Mouse (Mus musculus): ENCODE results near the gene Usp22. TPM values are rescaled to one million over a fixed set of nuclear protein-coding genes. Genes with fewer than 3 reads are reported as not detected.
"Not testable (repeated sequence)": the region's sequence is repeated elsewhere in the genome, so short reads cannot be mapped to it uniquely, and the experiment has no call there.

Usp22 gene
- polyA plus RNA-seq, 1 experiment from 2014 or later: 255 TPM

DNA sequence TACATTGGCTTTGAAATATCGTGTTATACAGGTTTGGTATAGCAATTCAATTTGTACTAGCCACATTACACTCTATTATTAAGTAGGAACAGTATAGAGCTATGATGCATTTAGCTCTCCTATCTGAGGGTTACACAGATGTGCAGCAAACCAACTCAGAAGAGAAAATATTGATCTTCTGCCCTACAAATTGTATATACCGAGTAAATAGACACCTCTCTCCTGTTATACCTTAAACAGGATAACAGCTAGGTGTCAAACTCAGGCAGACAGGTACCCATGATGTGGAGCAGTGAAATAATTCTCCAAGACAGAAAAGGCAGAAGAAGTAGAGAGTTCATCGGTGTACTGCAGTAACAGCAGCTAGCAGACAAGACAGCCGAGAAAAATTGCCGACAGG, 923 bp upstream of the Usp22 start:
- Histone ChIP-seq H3K27me3 (ENCODE audit: insufficient read depth, poor library complexity, severe bottlenecking) (no peaks in the 10 kb centered on the region), H3K27ac (peak overlapping the region; percentile 100), H3K36me3 (peaks cover 11% of the 10 kb centered on the region), H3K9me3 (no peaks in the 10 kb centered on the region), H3K4me1 (replicated peaks) (peaks cover 26% of the 10 kb centered on the region), H3K4me3 (peak overlapping the region; percentile 96)
- no peak for DNase-seq (ENCODE audit: low spot score)
- 73% methylated on average over 5 of the region's 5 CpGs for WGBS

DNA sequence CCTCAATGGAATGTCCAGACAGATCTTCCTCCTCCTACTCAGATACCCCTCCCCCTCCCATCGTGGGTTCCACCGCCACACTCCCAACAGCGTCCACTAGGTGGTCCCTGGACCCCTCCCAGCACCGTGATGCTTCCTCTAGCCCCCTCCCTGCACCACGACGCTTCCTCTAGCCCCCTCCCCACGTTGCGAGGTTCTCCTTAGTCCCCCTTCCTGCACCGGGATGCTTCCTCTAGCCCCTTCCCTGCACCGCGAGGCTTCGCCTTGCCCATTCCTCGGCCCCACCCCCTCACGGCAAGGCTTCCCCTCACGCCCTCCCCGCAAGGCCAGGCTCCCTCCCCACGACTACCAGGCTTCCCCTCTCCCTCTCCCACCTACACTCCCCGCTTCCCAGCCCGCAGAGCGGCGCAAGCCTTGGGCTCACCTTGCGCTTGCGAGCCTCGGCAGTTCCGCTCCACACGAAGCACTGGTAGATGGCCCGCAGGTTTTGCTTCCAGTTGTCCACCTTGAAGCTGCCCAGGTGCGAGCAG, 499 bp downstream of the Usp22 start:
- Histone ChIP-seq H3K9me3 (no peaks in the 10 kb centered on the region), H3K36me3 (peaks cover 20% of the 10 kb centered on the region), H3K27me3 (ENCODE audit: insufficient read depth, poor library complexity, severe bottlenecking) (no peaks in the 10 kb centered on the region), H3K4me3 (peak overlapping the region; percentile 96), H3K27ac (peak overlapping the region; percentile 100), H3K4me1 (replicated peaks) (peaks cover 26% of the 10 kb centered on the region)
- DNase-seq (ENCODE audit: low spot score): peak; percentile 87
- under 1% methylated on average over 28 of the region's 28 CpGs for WGBS

DNA sequence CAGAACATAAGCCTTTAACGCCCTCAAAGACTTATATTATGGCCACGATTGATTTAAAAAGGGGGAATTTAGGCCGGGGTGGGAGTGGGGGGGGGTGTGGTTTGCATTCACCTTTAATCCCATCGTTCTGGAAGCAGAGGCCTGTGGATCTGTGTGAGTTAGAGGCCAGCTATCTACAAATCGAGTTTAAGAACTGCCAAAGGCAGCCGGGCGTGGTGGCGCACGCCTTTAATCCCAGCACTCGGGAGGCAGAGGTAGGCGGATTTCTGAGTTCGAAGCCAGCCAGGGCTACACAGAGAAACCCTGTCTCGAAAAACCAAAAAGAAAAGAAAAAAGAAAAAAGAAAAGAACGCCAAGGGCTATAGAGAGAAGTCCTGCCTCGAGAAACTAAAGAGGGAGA, 1.4 kb downstream of the Usp22 start:
- 41% methylated on average over 15 of the region's 15 CpGs for WGBS
- not testable (repeated sequence) for H3K9me3 ChIP-seq; DNase-seq (ENCODE audit: low spot score); H3K27me3 ChIP-seq (ENCODE audit: insufficient read depth, poor library complexity, severe bottlenecking)
- Histone ChIP-seq H3K4me1 (replicated peaks) (peaks cover 29% of the 10 kb centered on the region), H3K4me3 (peak overlapping the region; percentile 96), H3K27ac (0 out of 2 replicates have a peak overlapping the region, but pooled peaks have one; percentile 100), H3K36me3 (peaks cover 20% of the 10 kb centered on the region)

DNA sequence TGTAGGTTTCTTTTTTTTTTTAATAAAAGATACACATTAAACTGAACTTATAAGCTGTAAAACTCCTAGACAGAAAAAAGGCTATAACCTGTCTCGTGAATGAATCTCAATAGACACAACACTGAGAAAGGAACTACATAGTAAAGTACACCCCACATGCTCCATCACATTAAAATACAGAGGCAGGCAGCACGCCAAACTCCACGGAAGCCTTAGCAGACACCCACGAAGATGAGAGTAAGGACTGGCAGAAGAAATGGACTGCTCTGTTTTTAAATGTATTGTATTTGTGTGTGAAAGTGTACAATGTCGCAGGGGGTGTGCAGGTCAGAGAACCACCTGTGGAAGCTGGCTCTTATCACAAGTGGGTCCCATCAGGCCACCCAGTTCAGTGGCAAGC, 4.7 kb downstream of the Usp22 start:
- Histone ChIP-seq H3K36me3 (peaks cover 52% of the 10 kb centered on the region), H3K27me3 (ENCODE audit: insufficient read depth, poor library complexity, severe bottlenecking) (no peaks in the 10 kb centered on the region), H3K4me3 (no peak overlapping the region), H3K27ac (no peak overlapping the region), H3K9me3 (no peaks in the 10 kb centered on the region), H3K4me1 (replicated peaks) (peaks cover 23% of the 10 kb centered on the region)
- no peak for DNase-seq (ENCODE audit: low spot score)
- WGBS: 96% methylated on average over 5 of the region's 5 CpGs

DNA sequence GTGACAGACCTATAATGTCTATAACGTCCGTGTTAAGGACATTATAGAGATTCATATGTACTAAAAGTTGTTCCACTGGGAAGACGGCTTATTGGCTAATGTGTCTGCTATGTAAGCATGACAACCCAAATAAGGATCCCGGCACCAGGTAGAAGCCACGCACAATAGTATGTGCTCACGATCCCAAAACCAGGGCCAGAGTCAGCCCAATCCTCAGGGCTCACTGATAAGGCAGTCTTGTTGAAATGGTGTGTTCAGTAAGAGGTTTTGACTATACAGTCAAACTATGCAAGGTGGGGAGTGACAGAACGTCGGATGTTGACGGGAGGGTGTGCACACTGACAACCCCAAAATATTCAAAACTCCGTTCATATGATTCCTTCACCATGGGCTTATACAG, 10.0 kb downstream of the Usp22 start:
- DNase-seq (ENCODE audit: low spot score): no peak
- Histone ChIP-seq H3K27me3 (ENCODE audit: insufficient read depth, poor library complexity, severe bottlenecking) (no peaks in the 10 kb centered on the region), H3K27ac (no peak overlapping the region), H3K9me3 (no peaks in the 10 kb centered on the region), H3K36me3 (peaks cover 88% of the 10 kb centered on the region), H3K4me1 (replicated peaks) (peaks cover 3% of the 10 kb centered on the region; the same call in 1 of the 2 replicates), H3K4me3 (no peak overlapping the region)
- WGBS: 96% methylated on average over 10 of the region's 10 CpGs

DNA sequence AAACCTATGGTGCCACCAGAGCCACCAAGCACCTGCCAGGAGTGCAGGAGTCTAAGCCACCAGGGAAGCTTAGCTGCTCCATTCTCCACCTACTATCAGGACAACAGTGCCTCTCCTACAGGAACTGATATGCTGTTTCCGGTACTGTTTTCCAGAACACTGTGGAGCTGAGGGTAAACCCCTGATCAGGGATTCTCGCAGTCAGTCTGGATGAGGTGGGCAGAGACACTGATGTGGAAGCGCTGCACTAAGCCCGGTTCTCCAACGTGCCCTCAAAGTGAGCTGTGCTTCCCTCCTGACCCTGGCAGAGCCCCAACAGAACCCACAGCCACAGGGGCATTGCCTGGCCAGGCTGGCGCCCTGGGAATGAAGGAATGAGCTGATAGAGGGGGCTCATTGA, 10.5 kb downstream of the Usp22 start:
- no peaks in the 10 kb centered on the region for H3K27me3 ChIP-seq (ENCODE audit: insufficient read depth, poor library complexity, severe bottlenecking)
- no peak overlapping the region for H3K4me3 ChIP-seq
- H3K4me1 ChIP-seq (replicated peaks): peaks cover 3% of the 10 kb centered on the region; the same call in 1 of the 2 replicates
- no peak overlapping the region for H3K27ac ChIP-seq
- H3K36me3 ChIP-seq: peaks cover 91% of the 10 kb centered on the region
- DNase-seq (ENCODE audit: low spot score): no peak
- H3K9me3 ChIP-seq: no peaks in the 10 kb centered on the region
- 96% methylated on average over 6 of the region's 6 CpGs for WGBS

DNA sequence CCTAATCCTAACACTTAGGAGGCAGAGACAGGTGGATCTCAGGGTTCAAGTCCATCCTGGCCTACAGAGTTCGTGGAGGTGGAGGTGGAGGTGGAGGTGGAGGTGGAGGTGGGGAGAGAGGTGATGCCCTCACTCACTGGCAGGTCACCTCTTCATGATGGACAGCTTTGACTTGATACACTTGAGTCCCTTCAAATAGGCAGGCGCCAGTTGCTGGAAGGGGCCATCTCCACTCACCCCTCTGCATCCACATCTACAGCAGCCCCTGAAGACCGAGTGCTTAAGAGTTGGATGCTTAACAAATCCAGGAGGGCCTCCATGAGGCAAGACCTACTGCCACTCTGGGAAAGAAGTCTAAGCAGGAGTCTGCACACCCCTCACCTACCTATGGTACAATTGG, 11.5 kb downstream of the Usp22 start:
- WGBS: 93% methylated on average over 3 of the region's 3 CpGs
- Histone ChIP-seq H3K27ac (no peak overlapping the region), H3K36me3 (peaks cover 100% of the 10 kb centered on the region), H3K4me1 (replicated peaks) (no peaks in the 10 kb centered on the region), H3K27me3 (ENCODE audit: insufficient read depth, poor library complexity, severe bottlenecking) (no peaks in the 10 kb centered on the region), H3K4me3 (no peak overlapping the region), H3K9me3 (no peaks in the 10 kb centered on the region)
- no peak for DNase-seq (ENCODE audit: low spot score)

DNA sequence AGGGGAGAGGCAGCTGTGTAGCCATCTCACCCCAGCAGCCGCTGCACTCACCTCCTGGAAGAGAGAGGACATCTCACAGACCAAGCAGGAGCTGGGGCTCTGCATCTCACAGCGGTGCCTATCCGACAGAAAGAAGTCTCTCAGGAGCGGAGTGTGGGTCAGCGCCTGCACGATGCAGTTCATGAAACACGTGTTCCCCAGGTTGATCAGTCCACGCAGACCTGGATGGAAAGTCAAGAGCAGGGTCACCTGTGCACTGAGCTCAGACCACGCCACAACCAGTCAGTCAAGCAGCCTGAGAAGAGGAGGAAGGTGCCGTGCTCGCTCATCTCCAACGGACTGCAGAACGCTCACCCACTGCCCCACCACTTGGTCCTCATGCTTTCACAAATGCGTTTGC, 12.1 kb downstream of the Usp22 start:
- Histone ChIP-seq H3K27ac (no peak overlapping the region), H3K4me3 (no peak overlapping the region), H3K9me3 (no peaks in the 10 kb centered on the region), H3K27me3 (ENCODE audit: insufficient read depth, poor library complexity, severe bottlenecking) (no peaks in the 10 kb centered on the region), H3K4me1 (replicated peaks) (no peaks in the 10 kb centered on the region), H3K36me3 (peaks cover 100% of the 10 kb centered on the region)
- 95% methylated on average over 14 of the region's 14 CpGs for WGBS
- DNase-seq (ENCODE audit: low spot score): no peak

DNA sequence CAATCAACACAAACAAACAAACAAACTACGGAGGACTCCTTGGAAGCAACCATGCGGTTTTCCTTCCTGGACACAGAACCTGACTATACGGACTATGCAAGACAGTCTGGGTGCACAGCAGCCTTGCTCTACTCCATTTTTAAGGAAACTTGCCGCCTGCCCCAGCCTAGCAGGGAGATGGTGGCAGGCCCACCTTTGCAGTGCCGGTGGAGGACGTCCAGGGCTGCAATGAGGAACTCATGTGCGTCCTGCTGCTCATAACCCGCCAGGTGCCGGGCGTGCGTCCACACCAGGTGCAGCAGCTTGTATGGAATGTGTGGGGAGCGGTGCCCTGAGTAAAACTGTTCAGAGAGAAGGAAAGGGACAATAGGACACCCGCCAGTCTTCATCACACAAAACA, 13.7 kb downstream of the Usp22 start:
- Histone ChIP-seq H3K9me3 (no peaks in the 10 kb centered on the region), H3K4me3 (no peak overlapping the region), H3K36me3 (peaks cover 100% of the 10 kb centered on the region), H3K27me3 (ENCODE audit: insufficient read depth, poor library complexity, severe bottlenecking) (no peaks in the 10 kb centered on the region), H3K27ac (no peak overlapping the region), H3K4me1 (replicated peaks) (no peaks in the 10 kb centered on the region)
- no peak for DNase-seq (ENCODE audit: low spot score)
- 93% methylated on average over 13 of the region's 13 CpGs for WGBS

DNA sequence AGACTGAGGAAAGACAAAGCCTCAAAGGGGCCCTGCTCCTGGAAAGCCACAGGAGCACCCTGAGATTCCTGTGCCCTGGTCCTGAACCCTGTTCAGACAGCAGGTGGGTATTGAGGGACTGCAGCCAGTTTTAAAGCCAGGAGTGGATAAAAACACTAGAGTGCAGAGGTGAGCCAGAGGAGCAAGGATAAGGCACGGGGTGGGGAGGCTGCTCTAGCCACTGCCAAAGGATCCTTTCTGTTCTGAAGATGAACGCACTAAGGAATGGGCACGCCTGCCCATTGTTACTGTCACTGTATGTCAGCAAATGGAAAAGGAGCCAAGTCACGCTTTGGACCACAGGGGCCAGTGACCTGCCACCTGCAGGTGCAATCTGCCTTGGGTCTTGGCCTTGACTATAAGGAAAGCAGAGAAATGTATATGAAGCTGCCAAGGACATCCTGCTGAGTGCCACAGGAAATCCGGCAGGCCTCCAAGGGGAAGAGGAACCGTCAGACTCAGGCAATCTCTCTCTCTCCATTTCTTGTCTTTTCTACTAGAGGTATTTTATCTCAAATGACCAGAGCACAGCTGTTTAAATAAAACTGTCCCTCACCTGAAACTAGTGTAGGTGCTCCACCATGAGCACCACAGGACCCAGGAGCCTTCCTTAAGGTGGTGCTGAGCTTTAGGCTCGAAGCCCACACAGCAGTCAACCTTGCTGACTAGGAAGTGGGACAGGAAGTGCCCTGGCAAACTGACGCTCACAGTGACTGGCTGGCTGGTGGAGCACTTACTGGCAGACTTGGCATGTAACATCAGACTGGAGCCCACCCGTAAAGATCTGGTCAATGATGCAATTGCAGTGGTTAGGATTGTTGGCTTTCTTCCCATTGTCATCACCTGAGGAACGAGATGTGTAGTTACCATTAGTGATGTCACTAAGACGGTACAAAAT, 14.8 kb downstream of the Usp22 start:
- no peak for DNase-seq (ENCODE audit: low spot score)
- H3K27me3 ChIP-seq (ENCODE audit: insufficient read depth, poor library complexity, severe bottlenecking): no peaks in the 10 kb centered on the region
- H3K36me3 ChIP-seq: peaks cover 100% of the 10 kb centered on the region
- no peak overlapping the region for H3K27ac ChIP-seq
- no peaks in the 10 kb centered on the region for H3K9me3 ChIP-seq
- H3K4me1 ChIP-seq (replicated peaks): no peaks in the 10 kb centered on the region
- WGBS: 88% methylated on average over 11 of the region's 11 CpGs
- H3K4me3 ChIP-seq: no peak overlapping the region

DNA sequence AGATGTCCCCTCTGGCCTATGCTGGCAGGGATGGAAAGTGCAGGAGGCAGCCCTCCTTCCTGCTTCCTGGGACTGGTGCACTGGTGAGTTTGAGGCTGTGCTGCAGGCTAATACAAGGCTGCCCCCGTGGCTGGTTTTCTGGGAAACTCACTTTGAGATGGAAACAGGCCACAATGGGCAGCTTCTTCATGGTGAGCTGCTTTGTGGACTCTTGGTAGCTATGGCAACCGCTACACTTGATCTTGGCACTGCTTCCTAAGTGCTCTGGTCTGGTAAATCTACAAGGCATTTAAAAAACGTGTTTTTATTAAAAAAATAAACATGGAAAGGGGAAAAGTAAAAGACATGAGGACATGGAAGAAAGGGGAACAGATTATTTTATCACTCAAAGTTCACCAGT, 16.7 kb downstream of the Usp22 start:
- DNase-seq (ENCODE audit: low spot score): no peak
- no peaks in the 10 kb centered on the region for H3K9me3 ChIP-seq
- WGBS: 82% methylated on average over 3 of the region's 3 CpGs
- no peak overlapping the region for H3K4me3 ChIP-seq
- no peaks in the 10 kb centered on the region for H3K4me1 ChIP-seq (replicated peaks)
- no peaks in the 10 kb centered on the region for H3K27me3 ChIP-seq (ENCODE audit: insufficient read depth, poor library complexity, severe bottlenecking)
- H3K27ac ChIP-seq: no peak overlapping the region
- H3K36me3 ChIP-seq: peaks cover 100% of the 10 kb centered on the region

DNA sequence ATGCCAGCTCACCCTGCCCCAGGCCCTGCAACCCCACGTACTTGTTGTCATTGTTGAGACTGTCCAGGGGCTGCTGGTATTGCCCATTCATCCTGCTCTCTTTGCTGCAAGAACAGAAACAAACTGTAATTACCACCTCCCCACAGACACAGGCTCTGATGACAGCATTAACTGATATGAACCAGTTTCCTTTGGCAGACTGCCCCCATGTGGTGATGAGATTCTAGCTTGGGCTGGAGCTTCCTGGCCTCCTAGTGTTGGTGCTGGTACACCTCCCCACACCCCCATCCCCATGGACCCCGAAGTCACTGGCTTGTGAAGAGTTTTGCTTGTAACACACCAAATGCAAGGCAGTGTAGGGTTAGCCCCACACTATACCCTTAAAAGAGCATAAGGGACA, 19.1 kb downstream of the Usp22 start:
- Histone ChIP-seq H3K4me3 (no peak overlapping the region), H3K27ac (no peak overlapping the region), H3K27me3 (ENCODE audit: insufficient read depth, poor library complexity, severe bottlenecking) (no peaks in the 10 kb centered on the region), H3K36me3 (peaks cover 96% of the 10 kb centered on the region), H3K4me1 (replicated peaks) (no peaks in the 10 kb centered on the region), H3K9me3 (no peaks in the 10 kb centered on the region)
- DNase-seq (ENCODE audit: low spot score): no peak
- 90% methylated on average over 2 of the region's 2 CpGs for WGBS

DNA sequence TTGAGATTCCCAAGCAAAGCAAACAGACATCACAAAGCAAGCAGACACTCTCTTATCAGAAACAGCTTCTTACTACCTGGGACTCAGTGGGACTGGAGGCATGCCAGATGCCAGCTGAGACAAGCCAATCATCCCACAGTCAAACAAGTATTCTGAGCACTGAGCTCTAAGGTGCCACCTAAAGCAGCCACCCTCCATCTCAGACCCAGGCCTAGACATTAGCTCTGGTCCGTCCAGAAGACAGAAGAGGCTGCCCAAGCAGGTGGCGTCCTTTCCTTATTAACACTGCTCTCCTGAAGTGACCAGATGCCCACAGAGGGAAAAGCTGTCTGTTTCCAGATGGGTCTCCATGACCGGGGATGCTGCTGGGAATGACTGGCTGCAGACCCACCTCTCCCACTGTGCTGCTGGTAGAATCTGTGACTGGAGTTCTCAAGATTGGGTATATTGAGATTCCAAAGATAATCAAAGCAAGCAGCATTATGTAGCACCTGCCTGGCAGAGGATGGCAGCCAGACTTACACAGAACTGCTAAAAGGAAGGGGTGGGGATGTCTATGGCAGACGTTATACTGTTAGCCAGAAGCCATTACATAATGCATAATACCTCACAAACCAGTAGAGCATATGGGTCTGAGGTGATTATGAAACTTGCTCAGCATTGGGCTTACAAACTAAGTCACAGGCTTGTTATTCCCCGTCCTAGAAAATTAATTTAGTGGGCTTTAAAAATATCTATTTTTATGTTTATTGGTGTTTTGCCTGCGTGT, 24.4 kb downstream of the Usp22 start:
- H3K27ac ChIP-seq: no peak overlapping the region
- peaks cover 14% of the 10 kb centered on the region for H3K4me1 ChIP-seq (replicated peaks)
- no peak for DNase-seq (ENCODE audit: low spot score)
- WGBS: 76% methylated on average over 6 of the region's 6 CpGs
- H3K4me3 ChIP-seq: no peak overlapping the region
- H3K36me3 ChIP-seq: peaks cover 43% of the 10 kb centered on the region
- H3K27me3 ChIP-seq (ENCODE audit: insufficient read depth, poor library complexity, severe bottlenecking): peaks cover 24% of the 10 kb centered on the region
- H3K9me3 ChIP-seq: no peaks in the 10 kb centered on the region
